Mouse (Mus musculus) kidney, adult 2 months (tissue): ENCODE data around the gene Dsp.

Experiments
- CTCF ChIP-seq: fragments of 200-500 bp; conservative IDR thresholded peaks from 2 replicates; pipeline ENCODE4 v1.5.1; 2011; ENCODE audit warnings: low read depth, mild to moderate bottlenecking, control low read depth, low read length, moderate library complexity, mixed read lengths; ENCODE audit not compliant: insufficient read depth, insufficient read length
- POLR2A ChIP-seq: fragments of 200-500 bp; IDR thresholded peaks from one replicate; pipeline ENCODE4 v1.6.1; 2011; ENCODE audit warnings: low read depth, low read length, control low read depth

GRCm38 (mm10) chr13:38230177-38230821, 79.2 kb downstream of the Dsp start:
- TF ChIP-seq CTCF (no peak), POLR2A (no peak)
